Mouse (Mus musculus) hindbrain, embryonic 10.5 days (tissue): ENCODE measurements around the gene Krtap19-2. TPM values are rescaled to one million over a fixed set of nuclear protein-coding genes. Genes with fewer than 3 reads are reported as not detected.

Source experiments
- DNase-seq: peaks from one replicate; pipeline ENCODE4 v3.0.0-alpha.2; 2017; ENCODE audit warnings: low spot score
- H3K27ac ChIP-seq: fragments of 300-500 bp; sonication (generic); 2 replicates; pipeline ENCODE4 v1.5.1; 2016; ENCODE audit warnings: mild to moderate bottlenecking, moderate library complexity
- H3K27me3 ChIP-seq: fragments of 300-500 bp; sonication (generic); 2 replicates; pipeline ENCODE4 v1.6.1; 2016; ENCODE audit warnings: mild to moderate bottlenecking; ENCODE audit not compliant: poor library complexity, insufficient read depth, severe bottlenecking
- H3K36me3 ChIP-seq: fragments of 300-500 bp; sonication (generic); 2 replicates; pipeline ENCODE4 v1.6.1; 2016; ENCODE audit warnings: mild to moderate bottlenecking, moderate library complexity
- H3K4me1 ChIP-seq: fragments of 300-500 bp; sonication (generic); replicated peaks from 2 replicates; pipeline ENCODE4 v1.6.1; 2016; ENCODE audit warnings: mild to moderate bottlenecking
- H3K4me3 ChIP-seq: fragments of 300-500 bp; sonication (generic); 2 replicates; pipeline ENCODE4 v1.5.1; 2016; ENCODE audit warnings: mild to moderate bottlenecking, moderate library complexity
- H3K9me3 ChIP-seq: fragments of 300-500 bp; sonication (generic); 2 replicates; pipeline ENCODE4 v1.6.1; 2016; ENCODE audit warnings: mild to moderate bottlenecking, moderate library complexity
- WGBS: fragments of 180-500 bp; shearing (Covaris S2); methylation state at CpG from one replicate; pipeline ENCODE4 v1.1.7; 2016; 5-methylcytosine and 5-hydroxymethylcytosine counted together
- polyA plus RNA-seq: library from polyadenylated mRNA; unstranded; fragments of >200 nt; fragmentation: Nextera tagmentation; extraction: Ambion mirVana; gene quantifications from 2 replicates; pipeline ENCODE4 v1.2.1, GENCODE M21; 2016

The Krtap19-2 gene
- not detected in 2 replicates for polyA plus RNA-seq

- Histone ChIP-seq H3K4me3 (no peak within 1 kb of the TSS), H3K9me3 (no peaks in the 10 kb centered on the region), H3K4me1 (no peaks in the 10 kb centered on the region), H3K27me3 (no peaks in the 10 kb centered on the region), H3K27ac (no peak within 1 kb of the TSS), H3K36me3 (no peaks in the 10 kb centered on the region)
- whole genome bisulfite sequencing, result 94% methylated on average over 3 of the region's 3 CpGs
- DNase-seq, result no peak
Observed at GRCm38 (mm10) chr16:88874169-88874568, at the start of gene Krtap19-2. Gene Krtap19-2 (minus strand): TSS chr16:88874269.

GRCm38 (mm10) chr16:88896357-88896756, 22.3 kb upstream of the Krtap19-2 start, which contains the start of gene Krtap19-5:
Gene Krtap19-5 (minus strand): TSS chr16:88896457.
- no peaks in the 10 kb centered on the region for H3K4me1 ChIP-seq
- DNase-seq, result no peak
- 91% methylated on average over 6 of the region's 6 CpGs for WGBS
- H3K27ac ChIP-seq, result no peak within 1 kb of the TSS
- H3K9me3 ChIP-seq, result no peaks in the 10 kb centered on the region
- no peaks in the 10 kb centered on the region for H3K27me3 ChIP-seq
- H3K36me3 ChIP-seq, result no peaks in the 10 kb centered on the region
- no peak within 1 kb of the TSS for H3K4me3 ChIP-seq

- Histone ChIP-seq H3K27me3 (no peaks in the 10 kb centered on the region), H3K4me3 (no peak overlapping the region), H3K27ac (no peak overlapping the region), H3K9me3 (no peaks in the 10 kb centered on the region), H3K36me3 (no peaks in the 10 kb centered on the region), H3K4me1 (no peaks in the 10 kb centered on the region)
- no peak for DNase-seq
- 89% methylated on average over 6 of the region's 6 CpGs for WGBS
Observed at GRCm38 (mm10) chr16:88886870-88887269, 12.8 kb upstream of the Krtap19-2 start.

GRCm38 (mm10) chr16:88884989-88885388, 10.9 kb upstream of the Krtap19-2 start, which contains the start of gene Krtap19-4:
Gene Krtap19-4 (minus strand): TSS chr16:88885089.
- Histone ChIP-seq H3K27me3 (no peaks in the 10 kb centered on the region), H3K27ac (no peak within 1 kb of the TSS), H3K4me1 (no peaks in the 10 kb centered on the region), H3K36me3 (no peaks in the 10 kb centered on the region), H3K9me3 (no peaks in the 10 kb centered on the region), H3K4me3 (no peak within 1 kb of the TSS)
- 93% methylated on average over 5 of the region's 5 CpGs for WGBS
- no peak for DNase-seq

GRCm38 (mm10) chr16:88877938-88878337, 3.9 kb upstream of the Krtap19-2 start, which contains the start of gene Krtap19-3:
Gene Krtap19-3 (minus strand): TSS chr16:88878038.
- no peaks in the 10 kb centered on the region for H3K9me3 ChIP-seq
- no peaks in the 10 kb centered on the region for H3K4me1 ChIP-seq
- WGBS, result 92% methylated on average over 2 of the region's 2 CpGs
- H3K36me3 ChIP-seq, result no peaks in the 10 kb centered on the region
- H3K27me3 ChIP-seq, result no peaks in the 10 kb centered on the region
- no peak within 1 kb of the TSS for H3K27ac ChIP-seq
- H3K4me3 ChIP-seq, result no peak within 1 kb of the TSS
- DNase-seq, result no peak

- 94% methylated on average over 6 of the region's 6 CpGs for WGBS
- Histone ChIP-seq H3K36me3 (no peaks in the 10 kb centered on the region), H3K4me3 (no peak within 1 kb of the TSS), H3K4me1 (no peaks in the 10 kb centered on the region), H3K9me3 (no peaks in the 10 kb centered on the region), H3K27ac (no peak within 1 kb of the TSS), H3K27me3 (no peaks in the 10 kb centered on the region)
- DNase-seq, result no peak
Observed at GRCm38 (mm10) chr16:88869311-88869710, 4.8 kb downstream of the Krtap19-2 start, which contains the start of gene Krtap19-1. Gene Krtap19-1 (minus strand): TSS chr16:88869411.

GRCm38 (mm10) chr16:88864887-88865407, 9.1 kb downstream of the Krtap19-2 start:
- 87% methylated on average over 4 of the region's 4 CpGs for WGBS
- no peak overlapping the region for H3K27ac ChIP-seq
- no peak overlapping the region for H3K4me3 ChIP-seq
- no peaks in the 10 kb centered on the region for H3K9me3 ChIP-seq
- no peaks in the 10 kb centered on the region for H3K36me3 ChIP-seq
- DNase-seq, result no peak
- no peaks in the 10 kb centered on the region for H3K27me3 ChIP-seq
- no peaks in the 10 kb centered on the region for H3K4me1 ChIP-seq

- peak; percentile 33 for DNase-seq
- no peaks in the 10 kb centered on the region for H3K4me1 ChIP-seq
- no peak overlapping the region for H3K27ac ChIP-seq
- H3K9me3 ChIP-seq, result no peaks in the 10 kb centered on the region
- H3K27me3 ChIP-seq, result no peaks in the 10 kb centered on the region
- WGBS, result 13% methylated on average over 5 of the region's 5 CpGs
- H3K4me3 ChIP-seq, result no peak overlapping the region
- H3K36me3 ChIP-seq, result no peaks in the 10 kb centered on the region
Observed at GRCm38 (mm10) chr16:88851450-88851849, 22.6 kb downstream of the Krtap19-2 start.

- H3K36me3 ChIP-seq, result no peaks in the 10 kb centered on the region
- no peak overlapping the region for H3K4me3 ChIP-seq
- H3K4me1 ChIP-seq, result no peaks in the 10 kb centered on the region
- DNase-seq, result no peak
- H3K27me3 ChIP-seq, result no peaks in the 10 kb centered on the region
- H3K9me3 ChIP-seq, result no peaks in the 10 kb centered on the region
- no peak overlapping the region for H3K27ac ChIP-seq
- WGBS, result 86% methylated on average over 4 of the region's 4 CpGs
Observed at GRCm38 (mm10) chr16:88848558-88848957, 25.5 kb downstream of the Krtap19-2 start.

GRCm38 (mm10) chr16:88847363-88847762, 26.7 kb downstream of the Krtap19-2 start:
- no peak for DNase-seq
- WGBS, result 96% methylated on average over 1 of the region's 1 CpGs
- Histone ChIP-seq H3K9me3 (no peaks in the 10 kb centered on the region), H3K27ac (no peak overlapping the region), H3K27me3 (no peaks in the 10 kb centered on the region), H3K4me1 (no peaks in the 10 kb centered on the region), H3K4me3 (no peak overlapping the region), H3K36me3 (no peaks in the 10 kb centered on the region)

GRCm38 (mm10) chr16:88826978-88827377, 47.1 kb downstream of the Krtap19-2 start:
- WGBS, result 85% methylated on average over 3 of the region's 3 CpGs
- no peak overlapping the region for H3K4me3 ChIP-seq
- H3K9me3 ChIP-seq, result no peaks in the 10 kb centered on the region
- H3K27ac ChIP-seq, result no peak overlapping the region
- no peaks in the 10 kb centered on the region for H3K4me1 ChIP-seq
- no peak for DNase-seq
- no peaks in the 10 kb centered on the region for H3K27me3 ChIP-seq
- H3K36me3 ChIP-seq, result no peaks in the 10 kb centered on the region

- DNase-seq, result no peak
- H3K36me3 ChIP-seq, result no peaks in the 10 kb centered on the region
- WGBS, result 87% methylated on average over 9 of the region's 9 CpGs
- no peaks in the 10 kb centered on the region for H3K27me3 ChIP-seq
- no peaks in the 10 kb centered on the region for H3K4me1 ChIP-seq
- H3K4me3 ChIP-seq, result no peak within 1 kb of the TSS
- H3K9me3 ChIP-seq, result no peaks in the 10 kb centered on the region
- no peak within 1 kb of the TSS for H3K27ac ChIP-seq
Observed at GRCm38 (mm10) chr16:88826095-88826652, 47.9 kb downstream of the Krtap19-2 start, which contains the start of gene Krtap14. Gene Krtap14 (minus strand): TSS chr16:88826145.

- no peak overlapping the region for H3K4me3 ChIP-seq
- no peaks in the 10 kb centered on the region for H3K36me3 ChIP-seq
- H3K4me1 ChIP-seq, result no peaks in the 10 kb centered on the region
- no peaks in the 10 kb centered on the region for H3K9me3 ChIP-seq
- no peak for DNase-seq
- no peaks in the 10 kb centered on the region for H3K27me3 ChIP-seq
- 79% methylated on average over 3 of the region's 3 CpGs for WGBS
- H3K27ac ChIP-seq, result no peak overlapping the region
Observed at GRCm38 (mm10) chr16:88823736-88824135, 50.3 kb downstream of the Krtap19-2 start.
